Mouse (Mus musculus) limb, embryonic 13.5 days (tissue): ENCODE results near the gene Tfcp2. TPM values are rescaled to one million over a fixed set of nuclear protein-coding genes. Genes with fewer than 3 reads are reported as not detected.

ENCODE experiments used
- ATAC-seq: fragments of 200-750 bp; cut with Nextera tagmentation; 2 replicates; pipeline ENCODE4 v1.8.0; 2017; ENCODE audit warnings: low read depth, moderate number of reproducible peaks, moderate TSS enrichment; ENCODE audit not compliant: low FRiP score
- H3K27ac ChIP-seq: fragments of 300-500 bp; sonication (generic); 2 replicates; pipeline ENCODE4 v1.5.1; 2015; ENCODE audit warnings: inconsistent platforms, mild to moderate bottlenecking, moderate library complexity
- H3K27me3 ChIP-seq: fragments of 300-500 bp; sonication (generic); 2 replicates; pipeline ENCODE4 v1.6.1; 2015; ENCODE audit warnings: mild to moderate bottlenecking, inconsistent platforms
- H3K36me3 ChIP-seq: fragments of 300-500 bp; sonication (generic); 2 replicates; pipeline ENCODE4 v1.6.1; 2015; ENCODE audit warnings: inconsistent platforms, mild to moderate bottlenecking, moderate library complexity
- H3K4me1 ChIP-seq: fragments of 300-500 bp; sonication (generic); 2 replicates; pipeline ENCODE4 v1.6.1; 2015; ENCODE audit warnings: inconsistent platforms
- H3K4me2 ChIP-seq: fragments of 300-500 bp; sonication (generic); replicated peaks from 2 replicates; pipeline ENCODE4 v1.6.1; 2015; ENCODE audit warnings: inconsistent platforms, mild to moderate bottlenecking, moderate library complexity
- H3K4me3 ChIP-seq: fragments of 300-500 bp; sonication (generic); 2 replicates; pipeline ENCODE4 v1.5.1; 2015; ENCODE audit warnings: moderate library complexity, mild to moderate bottlenecking, inconsistent platforms
- H3K9ac ChIP-seq: fragments of 300-500 bp; sonication (generic); 2 replicates; pipeline ENCODE4 v1.6.1; 2015; ENCODE audit warnings: mild to moderate bottlenecking, inconsistent platforms
- H3K9me3 ChIP-seq: fragments of 300-500 bp; sonication (generic); 2 replicates; pipeline ENCODE4 v1.6.1; 2016; ENCODE audit warnings: inconsistent platforms
- WGBS: fragments of 180-500 bp; shearing (Covaris S2); methylation state at CpG from one replicate; pipeline ENCODE4 v1.1.7; 2015; 5-methylcytosine and 5-hydroxymethylcytosine counted together
- polyA plus RNA-seq: library from polyadenylated mRNA; unstranded; fragments of >200 nt; fragmentation: Nextera tagmentation; extraction: Ambion mirVana; gene quantifications from 2 replicates; pipeline ENCODE4 v1.2.1, GENCODE M21; 2015

Gene Tfcp2
- polyA plus RNA-seq, 1 experiment from 2014 or later = 36.3 TPM

DNA sequence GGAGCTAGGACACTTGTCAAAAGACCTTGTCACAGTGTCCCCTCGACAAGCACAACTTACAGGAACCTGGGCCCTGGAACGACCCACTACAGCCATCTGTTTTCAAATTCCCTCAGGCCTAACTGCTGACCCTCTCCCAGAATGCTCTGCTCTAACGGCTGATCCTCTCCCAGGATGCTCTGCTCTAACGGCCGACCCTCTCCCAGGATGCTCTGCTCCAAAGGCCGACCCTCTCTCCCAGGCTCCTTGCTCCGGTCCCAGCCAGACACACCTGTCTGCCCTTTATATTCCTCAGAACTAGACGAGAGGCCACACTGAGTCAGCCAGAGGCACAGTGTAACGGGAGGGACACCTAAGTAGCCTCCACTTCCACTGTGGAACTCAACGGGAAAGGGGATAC, 28.3 kb upstream of the Tfcp2 start:
- no peaks in the 10 kb centered on the region for H3K4me1 ChIP-seq
- H3K27ac ChIP-seq = no peak overlapping the region
- no peak for ATAC-seq
- WGBS = 87% methylated on average over 10 of the region's 10 CpGs
- H3K9ac ChIP-seq = no peak overlapping the region
- H3K4me3 ChIP-seq = no peak overlapping the region
- H3K36me3 ChIP-seq = peaks cover 25% of the 10 kb centered on the region
- H3K27me3 ChIP-seq = no peaks in the 10 kb centered on the region
- no peaks in the 10 kb centered on the region for H3K9me3 ChIP-seq
- H3K4me2 ChIP-seq = no peak overlapping the region

DNA sequence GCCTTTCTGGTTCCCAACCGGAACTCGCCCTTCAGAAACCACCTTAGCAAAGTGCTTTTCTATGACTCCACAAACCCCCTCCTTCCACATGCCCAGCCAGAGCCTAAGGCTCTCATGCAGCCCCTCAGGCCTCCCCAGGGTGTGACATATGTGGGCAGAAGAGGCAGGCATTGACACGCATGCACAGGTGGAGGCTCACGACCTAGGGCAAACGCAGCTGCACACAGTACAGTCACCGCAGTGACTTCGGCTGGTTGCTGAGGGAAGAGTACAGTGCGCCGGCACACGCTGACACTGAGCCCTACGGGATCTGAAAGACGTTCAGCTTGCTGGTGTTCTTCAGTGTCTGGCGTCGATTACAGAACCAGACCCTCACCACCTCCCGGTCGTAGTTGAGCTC, 26.2 kb upstream of the Tfcp2 start:
- H3K36me3 ChIP-seq = peaks cover 25% of the 10 kb centered on the region
- H3K4me1 ChIP-seq = peaks cover 18% of the 10 kb centered on the region
- no peak overlapping the region for H3K4me3 ChIP-seq
- WGBS = 83% methylated on average over 16 of the region's 16 CpGs
- no peaks in the 10 kb centered on the region for H3K27me3 ChIP-seq
- ATAC-seq = no peak
- no peak overlapping the region for H3K9ac ChIP-seq
- H3K9me3 ChIP-seq = no peaks in the 10 kb centered on the region
- H3K27ac ChIP-seq = no peak overlapping the region
- H3K4me2 ChIP-seq = no peak overlapping the region

DNA sequence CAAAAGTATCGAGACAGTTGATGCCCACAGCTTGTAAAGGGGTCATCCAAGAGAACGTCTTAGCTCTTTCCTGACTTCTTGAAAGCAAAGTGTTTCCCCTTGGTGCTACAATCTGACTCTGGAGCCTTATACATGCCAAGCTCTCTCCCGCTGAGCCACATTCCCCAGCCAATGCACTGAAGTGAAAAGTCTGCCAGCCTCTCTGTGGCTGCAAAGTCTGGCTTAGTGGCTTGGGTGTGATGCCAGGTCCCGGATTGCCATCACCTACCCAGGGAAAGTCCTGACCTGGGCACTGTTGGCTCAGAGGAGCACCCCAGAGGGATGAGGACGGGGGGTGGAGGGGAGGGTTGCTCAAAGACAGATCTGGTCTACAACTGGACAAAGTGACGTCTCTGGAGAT, 25.0 kb upstream of the Tfcp2 start:
- WGBS = 83% methylated on average over 6 of the region's 6 CpGs
- H3K27ac ChIP-seq = no peak overlapping the region
- H3K9me3 ChIP-seq = no peaks in the 10 kb centered on the region
- peaks cover 25% of the 10 kb centered on the region for H3K36me3 ChIP-seq
- ATAC-seq = no peak
- no peaks in the 10 kb centered on the region for H3K27me3 ChIP-seq
- H3K9ac ChIP-seq = no peak overlapping the region
- no peak overlapping the region for H3K4me2 ChIP-seq
- no peak overlapping the region for H3K4me3 ChIP-seq
- H3K4me1 ChIP-seq = peaks cover 18% of the 10 kb centered on the region

DNA sequence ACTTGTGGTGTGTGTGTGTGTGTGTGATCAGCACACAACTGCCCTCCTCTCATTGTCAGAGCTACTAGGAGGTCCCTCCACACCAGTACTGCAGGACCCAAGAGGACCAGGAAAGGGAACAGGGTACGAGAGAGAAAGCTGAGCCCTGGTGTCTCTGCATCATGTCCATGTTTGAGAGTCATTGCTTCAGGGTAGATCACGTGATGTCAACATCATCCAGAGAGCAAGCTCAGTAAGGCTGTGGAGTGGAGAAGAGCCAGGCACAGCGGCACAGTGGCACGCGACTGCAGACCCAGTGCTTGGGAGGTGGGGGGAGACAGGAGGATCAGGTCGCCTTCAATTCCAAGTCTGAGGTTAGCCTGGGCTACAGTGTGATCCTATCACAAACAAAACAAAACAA, 24.6 kb upstream of the Tfcp2 start:
- Histone ChIP-seq H3K36me3 (peaks cover 25% of the 10 kb centered on the region), H3K9ac (no peak overlapping the region), H3K27me3 (no peaks in the 10 kb centered on the region), H3K27ac (no peak overlapping the region), H3K9me3 (no peaks in the 10 kb centered on the region), H3K4me1 (peaks cover 18% of the 10 kb centered on the region), H3K4me3 (no peak overlapping the region), H3K4me2 (no peak overlapping the region)
- 88% methylated on average over 6 of the region's 6 CpGs for WGBS
- ATAC-seq = no peak

DNA sequence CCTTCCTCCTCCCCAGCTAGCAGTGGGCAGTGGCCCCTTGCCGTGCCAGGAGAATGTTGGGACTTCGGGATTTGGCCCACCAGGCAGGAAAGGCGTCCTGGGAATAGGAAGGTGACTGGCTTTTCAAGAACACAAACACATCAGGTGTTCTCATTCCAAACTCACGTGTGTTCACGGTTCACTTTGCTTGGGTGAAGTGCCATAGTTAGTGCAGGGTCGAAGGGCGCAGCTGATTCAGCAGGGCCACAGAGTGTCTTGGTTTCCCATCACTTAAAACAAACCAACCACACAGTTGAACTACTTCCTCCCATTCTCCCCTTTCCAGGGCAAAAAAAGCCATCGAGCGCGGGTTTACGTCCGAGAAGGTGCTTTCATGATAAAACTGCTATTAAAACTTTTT, 23.6 kb upstream of the Tfcp2 start:
- H3K36me3 ChIP-seq = peaks cover 21% of the 10 kb centered on the region
- H3K27ac ChIP-seq = no peak overlapping the region
- no peak overlapping the region for H3K4me2 ChIP-seq
- no peaks in the 10 kb centered on the region for H3K9me3 ChIP-seq
- ATAC-seq = no peak
- H3K4me3 ChIP-seq = no peak overlapping the region
- 87% methylated on average over 12 of the region's 12 CpGs for WGBS
- H3K27me3 ChIP-seq = no peaks in the 10 kb centered on the region
- peaks cover 18% of the 10 kb centered on the region for H3K4me1 ChIP-seq
- no peak overlapping the region for H3K9ac ChIP-seq

DNA sequence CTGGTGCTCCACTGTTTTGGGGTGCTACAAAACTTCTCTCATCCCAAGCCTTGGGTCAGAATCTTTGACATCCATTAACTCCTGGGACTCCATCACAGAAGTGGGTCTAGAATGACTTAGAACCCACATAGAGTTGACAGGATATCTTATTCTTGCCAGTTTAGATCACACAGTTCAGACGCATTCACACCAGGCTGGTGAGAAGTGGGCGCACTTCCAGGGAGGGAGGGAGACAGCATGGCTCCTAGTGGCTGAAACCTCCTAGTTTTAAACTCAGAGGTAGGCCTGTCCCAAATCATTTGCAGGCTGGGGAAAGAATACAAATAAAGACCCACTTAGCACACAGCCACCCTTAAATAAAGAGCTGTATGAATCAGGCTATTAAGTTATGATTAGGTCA, 22.6 kb upstream of the Tfcp2 start:
- ATAC-seq = no peak
- H3K27ac ChIP-seq = peak overlapping the region; percentile 58; the same call in 1 of the 2 replicates
- H3K4me3 ChIP-seq = no peak overlapping the region
- 0 out of 2 replicates have a peak overlapping the region, but pooled peaks have one; percentile 31 for H3K9ac ChIP-seq
- no peaks in the 10 kb centered on the region for H3K27me3 ChIP-seq
- H3K4me2 ChIP-seq = no peak overlapping the region
- peaks cover 13% of the 10 kb centered on the region for H3K36me3 ChIP-seq
- H3K9me3 ChIP-seq = no peaks in the 10 kb centered on the region
- WGBS = 72% methylated on average over 2 of the region's 2 CpGs
- H3K4me1 ChIP-seq = peaks cover 18% of the 10 kb centered on the region

DNA sequence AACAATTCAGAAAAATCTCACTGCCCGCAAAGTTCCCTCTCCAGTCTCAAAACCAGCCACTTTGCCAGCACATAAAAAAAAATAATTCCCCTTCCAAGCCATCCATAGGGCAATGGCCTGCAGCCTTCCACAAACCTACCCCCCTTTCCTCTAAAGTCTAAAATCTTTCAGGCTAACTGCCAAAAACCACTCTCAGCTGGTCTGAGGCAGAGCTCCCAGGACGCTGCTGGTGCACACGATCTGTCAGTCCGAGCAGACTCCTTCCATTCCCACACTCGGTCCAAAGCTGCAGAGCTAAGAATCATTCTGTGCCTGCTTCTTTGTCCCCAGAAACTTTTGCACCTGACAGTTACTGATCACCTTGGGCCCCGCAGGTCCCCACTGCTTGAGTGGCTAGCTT, 22.1 kb upstream of the Tfcp2 start:
- Histone ChIP-seq H3K27me3 (no peaks in the 10 kb centered on the region), H3K9ac (0 out of 2 replicates have a peak overlapping the region, but pooled peaks have one; percentile 31), H3K9me3 (no peaks in the 10 kb centered on the region), H3K4me3 (no peak overlapping the region), H3K4me2 (no peak overlapping the region; the same call in 1 of the 2 replicates), H3K27ac (peak overlapping the region; percentile 58; the same call in 1 of the 2 replicates), H3K36me3 (peaks cover 11% of the 10 kb centered on the region), H3K4me1 (peaks cover 18% of the 10 kb centered on the region)
- ATAC-seq = peak; percentile 40; the same call in 1 of the 2 replicates
- 35% methylated on average over 6 of the region's 6 CpGs for WGBS

DNA sequence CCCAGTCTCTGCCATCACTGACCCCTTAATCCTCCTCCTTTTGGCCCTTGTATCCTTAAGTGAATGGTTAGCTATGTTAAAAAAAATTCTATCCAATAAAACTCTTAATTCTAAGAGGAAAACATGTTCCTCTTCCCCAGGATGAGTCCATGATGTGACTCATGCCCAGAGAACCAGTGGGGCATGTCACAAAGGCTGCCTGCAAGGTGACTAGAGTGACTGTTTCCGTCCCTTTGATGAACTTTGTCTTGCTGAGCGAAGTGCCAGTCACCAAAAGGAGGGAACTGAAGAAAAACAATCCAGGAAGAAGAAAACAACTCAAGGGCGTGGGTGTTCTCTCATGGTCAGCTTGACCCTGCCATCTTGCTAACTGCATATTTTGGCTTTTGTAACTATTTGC, 17.4 kb upstream of the Tfcp2 start:
- no peak overlapping the region for H3K9ac ChIP-seq
- no peak for ATAC-seq
- 61% methylated on average over 3 of the region's 3 CpGs for WGBS

DNA sequence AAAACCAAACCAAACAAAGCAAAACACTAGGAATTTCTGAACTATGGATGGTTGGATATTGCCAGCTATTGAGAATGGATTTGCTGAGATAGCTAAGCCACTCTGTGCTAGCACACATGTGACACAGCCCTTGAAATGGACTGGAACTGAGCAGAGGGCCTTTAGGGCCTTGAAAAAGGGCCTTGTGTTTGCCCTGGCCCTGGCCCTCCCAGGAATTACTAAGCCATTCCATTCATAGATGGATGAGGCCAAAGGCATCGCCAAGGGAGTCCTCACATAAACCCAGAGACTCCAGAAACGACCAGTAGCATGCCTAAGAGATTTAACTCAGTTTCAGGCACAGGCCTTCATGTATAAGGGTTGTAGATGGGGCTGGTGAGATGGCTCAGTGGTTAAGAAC, 14.7 kb upstream of the Tfcp2 start:
- no peaks in the 10 kb centered on the region for H3K27me3 ChIP-seq
- no peak overlapping the region for H3K4me2 ChIP-seq
- WGBS = 57% methylated on average over 2 of the region's 2 CpGs
- no peak overlapping the region for H3K4me3 ChIP-seq
- no peak overlapping the region for H3K27ac ChIP-seq
- H3K9ac ChIP-seq = no peak overlapping the region
- no peaks in the 10 kb centered on the region for H3K9me3 ChIP-seq
- ATAC-seq = no peak
- H3K36me3 ChIP-seq = no peaks in the 10 kb centered on the region
- no peaks in the 10 kb centered on the region for H3K4me1 ChIP-seq

More for the DNA sequence above, 17.4 kb upstream of the Tfcp2 start:
- Histone ChIP-seq H3K9me3 (no peaks in the 10 kb centered on the region), H3K4me2 (no peak overlapping the region), H3K27ac (no peak overlapping the region), H3K4me3 (no peak overlapping the region), H3K4me1 (peaks cover 12% of the 10 kb centered on the region), H3K36me3 (no peaks in the 10 kb centered on the region), H3K27me3 (no peaks in the 10 kb centered on the region)

DNA sequence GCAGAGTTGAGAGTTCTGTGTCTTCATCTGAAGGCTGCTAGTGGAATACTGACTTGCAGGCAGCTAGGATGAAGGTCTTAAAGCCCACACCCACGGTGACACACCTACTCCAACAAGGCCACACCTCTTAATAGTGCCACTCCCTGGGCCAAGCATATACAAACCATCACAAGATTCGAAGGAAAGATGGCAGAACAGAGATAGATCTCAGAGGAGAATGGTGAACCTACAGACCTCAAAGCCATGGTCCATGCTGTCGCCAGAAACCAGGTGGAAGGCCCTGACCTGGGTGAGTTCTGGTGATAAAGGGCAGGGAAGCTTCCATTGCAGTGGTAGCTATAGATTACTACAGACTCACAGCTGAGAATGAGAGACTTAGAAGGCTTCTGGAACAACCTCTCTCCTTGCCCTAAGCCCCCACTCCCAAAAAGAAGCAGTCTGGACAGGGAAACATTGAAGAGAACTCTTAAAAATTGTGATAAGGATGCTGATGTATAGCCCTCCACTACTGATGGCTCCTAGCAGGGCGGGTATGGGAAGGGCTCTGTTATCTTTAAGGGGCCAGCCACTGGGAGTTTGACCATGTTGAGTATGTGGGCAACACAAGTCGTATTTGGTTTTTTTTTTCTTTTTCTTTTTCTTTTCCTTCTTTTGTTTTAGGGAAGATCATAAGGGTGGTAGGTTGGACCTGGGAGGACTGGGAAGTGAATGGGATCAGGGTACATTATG, 6.1 kb upstream of the Tfcp2 start:
- Histone ChIP-seq H3K27me3 (no peaks in the 10 kb centered on the region), H3K9me3 (no peaks in the 10 kb centered on the region), H3K4me2 (no peak overlapping the region), H3K27ac (no peak overlapping the region), H3K4me1 (no peaks in the 10 kb centered on the region), H3K36me3 (no peaks in the 10 kb centered on the region), H3K4me3 (no peak overlapping the region), H3K9ac (no peak overlapping the region)
- ATAC-seq = no peak
- WGBS = 76% methylated on average over 5 of the region's 5 CpGs

DNA sequence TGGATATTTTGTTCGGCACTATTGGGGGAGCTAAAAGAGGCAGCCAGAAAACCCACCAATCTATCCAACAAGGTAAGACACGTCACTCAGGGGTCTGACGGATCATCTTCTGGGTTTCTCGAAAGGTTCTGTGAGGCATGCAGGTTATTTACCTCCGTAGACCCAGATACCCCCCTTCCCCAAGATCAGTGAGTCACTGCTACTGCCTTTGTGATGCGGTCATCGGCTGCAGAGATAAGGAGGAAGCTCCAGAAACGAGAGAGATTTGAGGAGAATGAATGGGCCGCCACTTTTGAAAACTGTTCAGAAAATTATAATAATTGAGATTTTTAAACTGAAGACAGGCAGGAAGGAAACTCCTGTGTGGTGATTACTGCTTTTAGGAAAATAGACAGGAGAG, 4.6 kb upstream of the Tfcp2 start:
- 90% methylated on average over 9 of the region's 9 CpGs for WGBS
- Histone ChIP-seq H3K27ac (no peak overlapping the region), H3K4me2 (no peak overlapping the region), H3K27me3 (no peaks in the 10 kb centered on the region), H3K36me3 (no peaks in the 10 kb centered on the region), H3K9ac (no peak overlapping the region), H3K9me3 (no peaks in the 10 kb centered on the region), H3K4me1 (no peaks in the 10 kb centered on the region), H3K4me3 (no peak overlapping the region)
- ATAC-seq = no peak

DNA sequence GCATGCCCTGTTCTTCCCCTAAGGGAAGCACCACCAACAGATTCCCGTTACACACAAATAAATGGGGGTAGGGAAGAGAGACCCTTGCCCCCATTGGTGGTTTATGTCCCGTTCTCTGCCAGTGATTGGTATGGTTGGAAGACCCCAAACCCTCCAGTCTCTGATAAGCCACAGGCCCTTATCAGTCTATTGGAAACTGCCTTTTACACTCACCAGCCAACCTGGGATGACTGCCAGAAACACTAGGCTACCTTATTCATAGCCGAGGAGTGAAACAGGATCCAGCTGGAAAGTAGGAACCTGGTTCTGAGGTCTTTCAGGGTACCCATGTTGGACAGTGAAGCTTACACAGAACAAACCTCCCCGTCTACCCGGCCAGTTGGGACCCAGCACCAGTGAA, 4.2 kb upstream of the Tfcp2 start:
- H3K9ac ChIP-seq = no peak overlapping the region
- no peak overlapping the region for H3K27ac ChIP-seq
- H3K36me3 ChIP-seq = no peaks in the 10 kb centered on the region
- H3K4me2 ChIP-seq = no peak overlapping the region
- 79% methylated on average over 5 of the region's 5 CpGs for WGBS
- no peak overlapping the region for H3K4me3 ChIP-seq
- H3K27me3 ChIP-seq = no peaks in the 10 kb centered on the region
- no peak for ATAC-seq
- H3K9me3 ChIP-seq = no peaks in the 10 kb centered on the region
- peaks cover 1% of the 10 kb centered on the region for H3K4me1 ChIP-seq

DNA sequence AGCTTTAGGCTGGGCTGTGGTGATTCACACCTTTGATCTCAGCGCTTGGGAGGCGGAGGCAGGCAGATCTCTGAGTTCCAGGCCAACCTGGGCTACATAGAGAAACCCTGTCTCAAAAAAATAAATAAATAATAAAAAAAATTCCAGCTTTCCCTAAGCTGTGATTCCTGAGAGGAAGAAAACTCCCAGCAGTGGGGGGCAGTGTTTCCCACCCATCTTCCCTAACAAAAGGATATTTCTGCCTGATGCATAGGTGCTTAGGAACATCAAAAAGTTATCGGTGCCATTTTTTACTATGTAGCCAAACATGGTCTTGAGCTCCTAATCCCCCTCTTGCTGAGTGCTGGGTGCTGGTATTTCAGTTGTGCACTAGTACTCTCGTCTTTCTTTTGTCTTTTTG, 1.5 kb downstream of the Tfcp2 start:
- Histone ChIP-seq H3K4me2 (peak overlapping the region; percentile 80), H3K9me3 (peaks cover 15% of the 10 kb centered on the region), H3K36me3 (peaks cover 44% of the 10 kb centered on the region), H3K27me3 (no peaks in the 10 kb centered on the region), H3K9ac (no peak overlapping the region), H3K4me3 (peak overlapping the region; percentile 83), H3K4me1 (peaks cover 14% of the 10 kb centered on the region), H3K27ac (no peak overlapping the region)
- ATAC-seq = no peak
- WGBS = 93% methylated on average over 4 of the region's 4 CpGs
